Mouse (Mus musculus) midbrain, embryonic 16.5 days (tissue): Measurements from ENCODE around the gene Gm6377. TPM values are rescaled to one million over a fixed set of nuclear protein-coding genes. Genes with fewer than 3 reads are reported as not detected.

Source experiments
- ATAC-seq: fragments of 200-750 bp; cut with Nextera tagmentation; 2 replicates; pipeline ENCODE4 v1.8.0; 2017; ENCODE audit warnings: moderate TSS enrichment
- H3K27ac ChIP-seq: fragments of 300-500 bp; sonication (generic); 2 replicates; pipeline ENCODE4 v1.5.1; 2014; ENCODE audit warnings: mild to moderate bottlenecking, low read length, mixed read lengths
- H3K27me3 ChIP-seq: fragments of 300-500 bp; sonication (generic); 2 replicates; pipeline ENCODE4 v1.6.1; 2014; ENCODE audit warnings: low read depth, low read length, mixed read lengths; ENCODE audit not compliant: control insufficient read depth, insufficient read depth
- H3K36me3 ChIP-seq: fragments of 300-500 bp; sonication (generic); 2 replicates; pipeline ENCODE4 v1.6.1; 2014; ENCODE audit warnings: mild to moderate bottlenecking, low read length, moderate library complexity, mixed read lengths; ENCODE audit not compliant: control insufficient read depth, insufficient read depth
- H3K4me1 ChIP-seq: fragments of 300-500 bp; sonication (generic); 2 replicates; pipeline ENCODE4 v1.6.1; 2014; ENCODE audit warnings: mild to moderate bottlenecking, low read length, mixed read lengths; ENCODE audit not compliant: control insufficient read depth, insufficient read depth
- H3K4me2 ChIP-seq: fragments of 300-500 bp; sonication (generic); 2 replicates; pipeline ENCODE4 v1.6.1; 2014; ENCODE audit warnings: mild to moderate bottlenecking, low read length, mixed read lengths
- H3K4me3 ChIP-seq: fragments of 300-500 bp; sonication (generic); 2 replicates; pipeline ENCODE4 v1.5.1; 2014; ENCODE audit warnings: low read depth, mild to moderate bottlenecking, low read length, moderate library complexity, mixed read lengths
- H3K9ac ChIP-seq: fragments of 300-500 bp; sonication (generic); 2 replicates; pipeline ENCODE4 v1.6.1; 2014; ENCODE audit warnings: low read depth, low read length, mixed read lengths
- H3K9me3 ChIP-seq: fragments of 300-500 bp; sonication (generic); replicated peaks from 2 replicates; pipeline ENCODE4 v1.6.1; 2014; ENCODE audit warnings: mild to moderate bottlenecking, low read length, mixed read lengths; ENCODE audit not compliant: control insufficient read depth, poor library complexity, severe bottlenecking
- WGBS: fragments of 180-500 bp; shearing (Covaris S2); extraction: QIAGEN DNeasy Blood & Tissue Kit; methylation state at CpG from one replicate; pipeline ENCODE4 v1.1.7; 2014; 5-methylcytosine and 5-hydroxymethylcytosine counted together
- polyA plus RNA-seq: library from polyadenylated mRNA; unstranded; fragments of >200 nt; fragmentation: Nextera tagmentation; extraction: Ambion mirVana; gene quantifications from 2 replicates; pipeline ENCODE4 v1.2.1, GENCODE M21; 2015

Gm6377 gene
- polyA plus RNA-seq, 1 experiment from 2014 or later: 0.09 TPM

DNA sequence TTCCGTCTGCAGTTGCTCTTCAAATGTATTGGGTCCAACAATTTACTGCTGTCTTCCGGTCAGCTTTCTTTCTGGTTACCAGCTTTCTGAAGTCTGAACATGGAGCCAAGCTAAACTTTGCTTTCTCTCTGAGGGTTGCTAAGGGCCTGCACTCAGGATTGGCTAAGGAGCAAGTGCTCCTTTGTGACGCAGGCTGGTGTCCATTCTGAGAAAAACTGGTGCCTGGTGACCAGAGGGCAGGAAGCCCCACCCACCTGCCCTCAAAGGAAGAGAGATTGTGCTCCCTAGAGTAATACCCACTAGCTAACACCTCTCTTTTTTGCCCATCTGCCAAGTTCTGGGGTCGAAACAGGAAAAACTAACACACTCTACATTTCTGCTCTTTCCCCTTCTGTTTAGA, 5.6 kb upstream of the Gm6377 start:
- WGBS: 71% methylated on average over 4 of the region's 4 CpGs
- H3K4me2 ChIP-seq: no peak overlapping the region
- no peaks in the 10 kb centered on the region for H3K9me3 ChIP-seq
- H3K27ac ChIP-seq: no peak overlapping the region
- no peaks in the 10 kb centered on the region for H3K4me1 ChIP-seq
- no peak overlapping the region for H3K9ac ChIP-seq
- no peak overlapping the region for H3K4me3 ChIP-seq
- ATAC-seq: no peak
- H3K36me3 ChIP-seq: no peaks in the 10 kb centered on the region
- H3K27me3 ChIP-seq: no peaks in the 10 kb centered on the region

- H3K9me3 ChIP-seq: no peaks in the 10 kb centered on the region
- no peaks in the 10 kb centered on the region for H3K36me3 ChIP-seq
- no peak for ATAC-seq
- WGBS: 71% methylated on average over 4 of the region's 4 CpGs
- no peaks in the 10 kb centered on the region for H3K27me3 ChIP-seq
- no peaks in the 10 kb centered on the region for H3K4me1 ChIP-seq
- H3K9ac ChIP-seq: no peak overlapping the region
- H3K4me2 ChIP-seq: no peak overlapping the region
- H3K27ac ChIP-seq: no peak overlapping the region
- H3K4me3 ChIP-seq: no peak overlapping the region
Observed at GRCm38 (mm10) chrX:109191436-109191835, 5.1 kb upstream of the Gm6377 start.

- no peaks in the 10 kb centered on the region for H3K4me1 ChIP-seq
- H3K27ac ChIP-seq: no peak overlapping the region
- H3K27me3 ChIP-seq: no peaks in the 10 kb centered on the region
- H3K4me2 ChIP-seq: no peak overlapping the region
- ATAC-seq: no peak
- H3K4me3 ChIP-seq: no peak overlapping the region
- H3K9me3 ChIP-seq: no peaks in the 10 kb centered on the region
- H3K36me3 ChIP-seq: no peaks in the 10 kb centered on the region
- no peak overlapping the region for H3K9ac ChIP-seq
Observed at GRCm38 (mm10) chrX:109207843-109208242, 11.3 kb downstream of the Gm6377 start.

DNA sequence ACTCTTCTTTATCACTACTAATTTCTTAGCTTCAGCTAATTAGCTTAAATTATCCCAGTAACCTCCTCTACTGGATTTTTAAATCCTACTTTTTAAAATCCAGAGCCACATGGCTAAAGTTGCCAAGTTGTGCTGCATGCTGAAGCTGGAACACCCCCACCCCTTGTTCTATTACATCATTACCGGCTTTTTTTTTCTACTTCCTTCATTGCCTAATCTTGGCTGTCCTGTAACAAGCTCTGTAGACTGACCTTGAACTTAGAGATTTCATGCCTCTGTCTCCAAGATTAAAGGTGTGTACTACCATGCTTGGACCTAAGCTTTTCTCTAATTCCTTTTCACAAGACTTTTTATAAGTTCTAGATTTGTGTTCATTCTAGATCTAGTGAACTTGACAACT, 32.2 kb downstream of the Gm6377 start:
- no peaks in the 10 kb centered on the region for H3K4me1 ChIP-seq
- H3K36me3 ChIP-seq: no peaks in the 10 kb centered on the region
- no peak overlapping the region for H3K27ac ChIP-seq
- H3K27me3 ChIP-seq: no peaks in the 10 kb centered on the region
- no peak for ATAC-seq
- H3K4me2 ChIP-seq: no peak overlapping the region
- H3K9me3 ChIP-seq: no peaks in the 10 kb centered on the region
- no peak overlapping the region for H3K4me3 ChIP-seq
- WGBS: 96% methylated on average over 1 of the region's 1 CpGs
- H3K9ac ChIP-seq: no peak overlapping the region

- Histone ChIP-seq H3K36me3 (no peaks in the 10 kb centered on the region), H3K4me1 (no peaks in the 10 kb centered on the region), H3K27me3 (no peaks in the 10 kb centered on the region), H3K9me3 (no peaks in the 10 kb centered on the region), H3K4me2 (no peak overlapping the region), H3K27ac (no peak overlapping the region), H3K9ac (no peak overlapping the region), H3K4me3 (no peak overlapping the region)
- no peak for ATAC-seq
- WGBS: 92% methylated on average over 3 of the region's 3 CpGs
Observed at GRCm38 (mm10) chrX:109235383-109236036, 39.0 kb downstream of the Gm6377 start.

GRCm38 (mm10) chrX:109238163-109238562, 41.6 kb downstream of the Gm6377 start:
- no peaks in the 10 kb centered on the region for H3K27me3 ChIP-seq
- H3K9me3 ChIP-seq: no peaks in the 10 kb centered on the region
- no peaks in the 10 kb centered on the region for H3K4me1 ChIP-seq
- ATAC-seq: no peak
- no peak overlapping the region for H3K4me2 ChIP-seq
- H3K36me3 ChIP-seq: no peaks in the 10 kb centered on the region
- no peak overlapping the region for H3K9ac ChIP-seq
- H3K4me3 ChIP-seq: no peak overlapping the region
- no peak overlapping the region for H3K27ac ChIP-seq

Other genes with a start within 250 kb of the Gm6377 start
- gene Hmgn5, start 183.4 kb upstream of the Gm6377 start, polyA plus RNA-seq: 11.6 and 13.1 TPM in 2 replicates
- 208 and 215 TPM in 2 replicates for gene Sh3bgrl, start 101.4 kb upstream of the Gm6377 start, polyA plus RNA-seq